Mouse (Mus musculus) 416B (cell line): Measurements from ENCODE around the gene Ggt5.
A peak's percentile ranks its signal among the peaks of the same experiment; 100 is the strongest.

ENCODE experiments used
- DNase-seq: peaks from one replicate; pipeline ENCODE4 v3.0.0; 2011; ENCODE audit warnings: low read depth

Ggt5 gene

DNA sequence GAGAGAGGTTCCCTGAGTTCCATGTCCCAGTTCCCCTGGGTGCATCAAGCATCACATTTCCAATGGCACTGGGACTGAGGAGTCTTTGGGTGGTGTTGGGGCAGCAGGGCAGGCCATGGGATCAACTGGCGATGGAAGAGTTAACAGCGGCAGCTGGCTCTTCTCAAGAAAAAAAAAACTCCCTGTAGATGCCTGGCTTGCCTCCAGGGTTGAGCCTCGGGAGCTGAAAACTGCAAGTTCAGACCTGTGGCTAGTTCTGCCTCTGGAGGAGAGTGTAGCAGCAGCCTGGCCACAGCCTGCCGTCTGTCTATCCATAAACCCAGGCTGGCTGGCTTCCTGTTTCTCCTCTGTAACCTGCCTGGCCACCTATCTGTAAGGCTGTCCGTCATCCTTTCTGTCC lies at the start of gene Ggt5:
TSS of gene Ggt5 (plus strand) at position 212 of the 400 bp plus-strand sequence.
- peak; percentile 80 for DNase-seq

GRCm38 (mm10) chr10:75547901-75548300 lies 41.2 kb upstream of the Ggt5 start:
- no peak for DNase-seq

DNA sequence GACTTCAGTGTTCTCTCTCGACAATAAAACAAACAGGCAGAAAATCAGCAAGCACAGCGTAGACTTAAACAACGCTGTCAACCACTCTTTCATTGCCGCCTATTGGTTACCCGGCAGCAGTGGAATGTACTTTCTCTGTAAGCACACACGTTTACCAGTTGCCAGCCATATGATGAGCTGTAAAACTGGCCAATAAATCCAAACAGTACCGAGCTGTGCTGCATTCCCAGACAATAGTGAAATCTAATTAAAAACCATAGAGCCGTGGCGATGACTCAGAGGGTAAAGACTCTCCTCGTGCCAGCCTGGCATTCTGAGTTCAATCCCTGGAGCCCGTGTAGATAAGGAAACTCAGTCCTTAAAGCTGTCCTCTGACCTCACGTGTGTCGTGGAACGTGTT lies 40.7 kb upstream of the Ggt5 start:
- no peak for DNase-seq

- DNase-seq = no peak
Observed at GRCm38 (mm10) chr10:75549886-75550285, 39.3 kb upstream of the Ggt5 start.

GRCm38 (mm10) chr10:75551175-75551574 lies 38.0 kb upstream of the Ggt5 start:
- peak; percentile 40 for DNase-seq

DNA sequence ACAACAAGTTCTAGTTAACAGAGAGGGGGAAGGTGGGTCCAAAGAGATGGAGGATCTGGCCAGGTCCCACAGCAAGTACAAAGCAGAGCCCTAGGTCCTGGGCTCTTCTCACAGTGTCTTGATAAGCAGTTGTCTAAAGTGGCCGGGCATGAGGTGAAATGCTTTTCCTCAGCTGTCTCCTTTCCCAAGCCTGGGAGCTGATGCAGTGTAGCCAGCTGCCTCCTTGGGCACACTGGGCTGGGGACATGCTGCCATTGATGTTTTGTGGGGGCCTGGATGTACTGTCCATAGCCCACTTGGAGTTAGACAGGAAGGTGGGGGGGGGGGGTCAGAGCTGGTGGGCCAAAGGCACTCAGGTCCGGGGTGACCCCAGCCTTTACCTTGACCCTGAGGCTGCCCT lies 37.0 kb upstream of the Ggt5 start:
- DNase-seq = no peak

DNA sequence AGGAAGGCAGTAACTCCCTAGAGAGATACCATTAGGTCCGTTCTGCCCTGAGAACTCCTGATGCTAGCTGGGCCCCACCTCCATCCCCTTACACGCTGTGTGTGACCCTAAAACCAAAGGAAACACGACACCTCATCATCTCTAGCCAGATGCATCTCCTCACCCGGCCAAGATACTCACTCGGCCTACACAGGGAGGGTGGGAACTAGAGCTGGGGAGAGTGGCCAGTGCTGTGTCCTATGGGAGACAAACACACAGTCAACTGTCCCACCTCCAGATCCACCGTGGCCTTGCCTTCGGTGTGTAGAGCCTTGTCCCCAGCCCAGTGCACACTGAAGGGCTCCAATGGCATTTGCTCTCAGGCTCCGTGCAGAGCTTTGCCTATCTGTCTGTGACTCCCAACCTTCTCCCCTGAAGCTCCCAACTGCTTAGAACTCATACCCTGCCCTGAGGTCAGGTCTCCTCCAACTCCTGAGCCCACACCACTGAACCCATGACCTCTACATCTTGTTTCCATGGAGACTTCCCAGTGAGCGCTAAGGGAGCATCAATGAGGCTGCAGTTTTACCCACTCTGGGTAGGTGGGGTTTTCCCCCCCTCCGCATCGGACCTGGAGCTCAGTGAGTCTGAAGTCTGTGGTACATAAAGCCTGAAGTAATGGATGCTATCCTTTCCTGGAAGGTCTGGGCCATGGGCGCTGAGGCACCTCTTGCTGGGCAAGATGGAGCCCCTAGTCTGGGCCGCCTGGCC lies 36.3 kb upstream of the Ggt5 start:
- DNase-seq = no peak

DNA sequence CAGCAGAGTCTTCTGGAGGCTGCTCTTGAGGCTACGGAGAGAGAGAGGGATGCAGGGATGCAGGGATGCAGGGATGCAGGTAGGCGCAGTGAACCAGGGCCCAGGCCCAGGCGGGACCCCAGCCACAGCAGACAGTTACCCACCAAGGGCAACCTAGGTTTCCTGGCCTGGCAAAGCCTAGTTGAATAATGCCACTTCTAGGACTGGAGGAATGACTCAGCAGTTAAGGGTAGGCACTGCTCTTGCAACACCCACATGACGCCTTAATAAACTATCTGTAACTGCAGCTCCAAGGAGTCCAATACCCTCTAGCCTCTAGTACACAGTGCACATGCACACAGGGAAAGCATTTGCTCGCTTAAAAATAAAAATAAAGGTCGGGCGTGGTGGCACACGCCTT lies 35.0 kb upstream of the Ggt5 start:
- DNase-seq = peak; percentile 87

DNA sequence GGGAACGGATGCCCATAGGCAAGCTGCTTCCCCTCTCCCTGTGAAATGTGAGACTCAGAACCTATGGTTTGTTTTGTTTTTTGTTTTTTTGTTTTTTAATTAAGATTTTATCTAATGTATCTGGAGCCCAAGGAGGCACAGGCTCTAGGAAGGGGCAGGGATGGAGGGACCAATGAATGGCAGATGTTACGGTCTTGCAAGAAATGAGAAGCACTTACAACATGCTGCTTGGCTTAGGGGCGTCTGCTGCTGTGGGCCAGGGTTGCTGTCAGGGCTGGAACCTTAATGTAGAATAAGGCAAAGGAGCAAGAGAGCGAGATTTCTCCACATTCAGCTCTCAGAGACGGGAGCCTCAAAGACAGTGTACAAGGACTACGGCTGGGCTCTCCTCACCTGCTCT lies 33.6 kb upstream of the Ggt5 start:
- DNase-seq = no peak

- DNase-seq = no peak
Observed at GRCm38 (mm10) chr10:75556026-75556425, 33.1 kb upstream of the Ggt5 start.

GRCm38 (mm10) chr10:75558515-75558914 lies 30.6 kb upstream of the Ggt5 start:
- DNase-seq = no peak

GRCm38 (mm10) chr10:75559041-75559675 lies 30.0 kb upstream of the Ggt5 start:
- no peak for DNase-seq

DNA sequence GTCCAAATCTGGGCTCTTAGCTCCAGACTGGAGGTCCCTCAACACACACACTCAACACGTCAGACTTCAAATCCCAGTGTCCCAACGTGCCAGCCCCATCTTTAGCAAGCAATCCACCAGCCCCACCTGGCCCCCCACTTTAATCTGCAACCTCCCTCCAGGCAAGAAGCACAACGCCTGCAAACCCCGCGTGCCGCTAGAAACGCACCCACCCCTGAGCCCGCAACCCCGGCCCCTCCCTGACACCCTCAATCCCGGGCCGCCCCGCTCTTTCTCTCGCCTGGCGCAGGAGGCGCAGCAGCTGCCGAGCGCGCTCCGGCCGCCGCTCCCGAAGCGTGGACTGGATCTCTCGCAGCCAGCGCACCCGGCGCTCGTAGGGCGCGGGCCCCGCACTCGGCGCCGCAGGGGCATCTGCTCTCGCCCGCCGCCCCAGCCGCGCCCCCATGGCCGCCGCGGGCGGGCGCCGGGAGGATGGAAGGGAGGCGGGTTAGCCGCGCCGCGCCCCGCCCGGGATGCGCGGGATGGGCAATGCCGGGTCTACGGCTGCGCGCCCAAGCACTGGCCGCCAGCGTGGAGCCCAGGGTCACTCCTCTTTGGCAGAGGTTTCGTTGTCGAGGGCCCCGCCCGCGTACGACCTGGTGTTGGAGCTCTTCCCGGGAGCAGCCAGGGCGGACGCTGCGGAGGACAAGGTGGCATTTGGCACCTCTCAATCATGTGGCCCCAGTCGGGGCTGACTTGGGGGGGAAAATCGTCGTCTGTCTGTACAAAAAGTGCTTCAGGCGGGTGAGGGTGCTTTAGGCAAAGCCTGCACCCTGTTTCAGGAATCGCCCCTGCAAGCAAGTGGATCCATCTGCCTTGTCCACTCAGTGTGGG lies 29.2 kb upstream of the Ggt5 start, which contains the start of gene Lrrc75b:
TSS of gene Lrrc75b (minus strand) at position 655 of the 873 bp plus-strand sequence.
- DNase-seq = no peak

- no peak for DNase-seq
Observed at GRCm38 (mm10) chr10:75560549-75560899, 28.6 kb upstream of the Ggt5 start.

- DNase-seq = no peak
Observed at GRCm38 (mm10) chr10:75561071-75561654, 28.0 kb upstream of the Ggt5 start, which contains the start of gene Ggt1. Gene Ggt1 (plus strand): TSS chr10:75561604.

- no peak for DNase-seq
Observed at GRCm38 (mm10) chr10:75562596-75562995, 26.5 kb upstream of the Ggt5 start.

DNA sequence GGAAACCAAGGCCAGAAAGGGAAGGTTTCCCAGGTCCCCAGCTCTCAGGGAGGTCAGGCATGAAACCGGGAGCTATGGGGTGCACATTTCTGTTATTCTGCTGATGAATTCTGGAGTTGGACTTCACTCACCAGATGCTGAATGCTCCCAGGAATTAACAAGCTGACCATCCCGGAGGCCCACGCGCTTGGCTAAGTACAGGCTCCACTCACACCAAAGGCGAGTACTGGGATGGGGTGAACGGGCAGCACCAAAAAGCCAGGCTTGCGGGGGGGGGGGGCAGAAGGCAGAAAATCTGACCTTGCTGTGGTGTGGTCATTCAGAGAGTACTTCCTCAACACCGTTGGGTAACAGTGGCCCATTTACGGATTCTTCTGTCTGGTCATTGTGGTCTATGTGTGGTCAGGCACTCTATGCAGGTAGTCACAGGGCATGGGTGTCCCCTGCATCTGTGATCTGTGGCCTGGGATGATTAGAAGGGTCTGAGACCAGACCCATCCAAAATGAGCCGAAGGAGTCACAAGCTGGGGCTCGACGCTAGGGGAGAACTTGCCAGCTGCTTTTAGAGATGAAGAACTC lies 24.4 kb upstream of the Ggt5 start:
- peak; percentile 67 for DNase-seq

DNA sequence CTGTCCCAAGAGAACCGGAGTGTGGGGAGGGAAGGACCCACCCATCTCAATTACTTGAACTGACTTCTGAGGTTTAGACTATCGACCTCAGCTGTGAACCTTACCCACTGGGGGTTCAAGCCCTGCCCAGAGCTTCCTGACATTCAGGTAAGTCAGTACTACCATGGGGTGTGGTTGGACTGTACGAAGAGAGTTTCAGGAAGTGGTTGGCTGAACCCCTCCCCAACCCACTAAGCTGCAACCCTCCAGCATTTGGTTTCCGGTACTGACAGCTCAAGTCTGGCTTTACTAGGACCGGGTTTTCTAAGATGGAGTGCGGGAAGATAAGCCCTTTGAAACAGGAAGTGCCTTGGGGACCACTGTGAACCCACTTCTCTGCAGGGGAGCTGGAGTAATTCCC lies 23.7 kb upstream of the Ggt5 start:
- peak; percentile 95 for DNase-seq

- DNase-seq = peak; percentile 62
Observed at GRCm38 (mm10) chr10:75565906-75566305, 23.2 kb upstream of the Ggt5 start.

- peak; percentile 67 for DNase-seq
Observed at GRCm38 (mm10) chr10:75566321-75566720, 22.8 kb upstream of the Ggt5 start.

DNA sequence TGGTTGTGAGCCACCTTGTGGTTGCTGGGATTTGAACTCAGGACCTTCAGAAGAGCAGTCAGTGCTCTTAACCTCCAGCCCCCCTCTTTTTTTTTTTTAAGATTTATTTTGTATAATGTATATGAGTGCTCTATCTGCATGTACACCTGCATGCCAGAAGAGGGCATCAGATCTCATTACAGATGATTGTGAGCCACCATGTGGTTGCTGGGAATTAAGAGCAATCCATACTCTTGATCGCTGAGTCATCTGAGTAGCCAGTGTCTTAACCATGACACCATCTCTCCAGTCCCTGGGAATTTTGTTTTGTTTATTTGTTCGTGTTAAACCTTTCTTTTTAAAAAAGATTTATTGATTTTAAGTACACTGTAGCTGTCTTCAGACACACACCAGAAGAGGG lies 22.4 kb upstream of the Ggt5 start:
- DNase-seq = peak; percentile 62

GRCm38 (mm10) chr10:75568029-75568428 lies 21.1 kb upstream of the Ggt5 start:
- no peak for DNase-seq
